Mouse (Mus musculus) cerebellum, adult 2 months (tissue): Measurements from ENCODE around the gene Wnt1. TPM values are rescaled to one million over a fixed set of nuclear protein-coding genes. Genes with fewer than 3 reads are reported as not detected.

Experiments used
- DNase-seq, 2 experiments: peaks; one replicate each; pipeline ENCODE4 v3.0.0; 2021
- H3K27ac ChIP-seq: fragments of 200-500 bp; 2 replicates; pipeline ENCODE4 v1.5.1; 2012; ENCODE audit warnings: low read length, control low read depth, inconsistent platforms; ENCODE audit not compliant: insufficient read depth
- H3K27me3 ChIP-seq: fragments of 200-500 bp; 2 replicates; pipeline ENCODE4 v1.6.1; 2012; ENCODE audit warnings: inconsistent platforms, mild to moderate bottlenecking, low read length, moderate library complexity; ENCODE audit not compliant: control insufficient read depth, insufficient read depth
- H3K4me1 ChIP-seq: fragments of 200-500 bp; 2 replicates; pipeline ENCODE4 v1.6.1; 2011; ENCODE audit warnings: low read length; ENCODE audit not compliant: control insufficient read depth, insufficient read depth
- H3K4me3 ChIP-seq: fragments of 200-500 bp; replicated peaks from 2 replicates; pipeline ENCODE3; 2011; ENCODE audit warnings: mild to moderate bottlenecking, low read depth, low read length, control low read depth; ENCODE audit not compliant: insufficient read depth
- CTCF ChIP-seq: fragments of 200-500 bp; IDR thresholded peaks from 2 replicates; pipeline ENCODE4 v1.5.1; 2011; ENCODE audit warnings: low read depth, mild to moderate bottlenecking, control low read depth, low read length, moderate library complexity, borderline replicate concordance; ENCODE audit not compliant: insufficient read depth
- POLR2A ChIP-seq: fragments of 200-500 bp; IDR thresholded peaks from 2 replicates; pipeline ENCODE4 v1.6.1; 2011; ENCODE audit warnings: low read length, control low read depth, borderline replicate concordance; ENCODE audit not compliant: insufficient read depth
- WGBS: fragments of 180-500 bp; shearing (Covaris S2); methylation state at CpG from one replicate; pipeline ENCODE4 v1.1.7; 2018; 5-methylcytosine and 5-hydroxymethylcytosine counted together
- polyA plus RNA-seq: library from polyadenylated mRNA; depleted of rRNA; stranded (reverse); fragments of >200 nt; gene quantifications from 2 replicates; pipeline ENCODE4 v1.2.3, GENCODE M21; 2012

Gene Wnt1
- polyA plus RNA-seq, 1 experiment: not detected

DNA sequence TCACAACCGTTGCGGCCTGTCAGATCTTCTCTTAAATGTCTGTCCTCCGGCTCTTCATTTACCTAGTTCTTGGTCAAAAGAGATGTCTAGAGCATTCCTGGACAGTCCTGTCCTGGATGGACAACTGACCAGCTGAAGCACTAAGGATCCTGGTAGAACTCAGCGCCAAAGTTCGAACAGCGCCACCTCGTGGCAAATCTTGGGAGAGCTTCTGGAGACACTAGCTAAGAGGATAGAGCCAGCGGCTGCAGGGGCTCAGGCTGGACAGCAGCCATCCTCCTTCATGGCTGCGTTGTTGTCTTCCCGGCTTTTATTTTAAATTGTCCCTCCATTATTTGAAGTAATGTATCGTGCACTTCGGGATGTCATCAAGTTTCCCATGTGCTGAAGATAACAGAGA, 9.7 kb downstream of the Wnt1 start:
- H3K4me3 ChIP-seq: no peak overlapping the region
- WGBS: 10% methylated on average over 12 of the region's 12 CpGs
- no peak for TF ChIP-seq POLR2A
- peak; percentile 80; the same call in 1 of the 2 replicates for TF ChIP-seq CTCF
- peaks cover 2% of the 10 kb centered on the region; the same call in 1 of the 2 replicates for H3K27me3 ChIP-seq
- no peaks in the 10 kb centered on the region; the same call in 1 of the 2 replicates for H3K4me1 ChIP-seq
- DNase-seq: peak; percentile 61 to 80
- no peak overlapping the region for H3K27ac ChIP-seq

DNA sequence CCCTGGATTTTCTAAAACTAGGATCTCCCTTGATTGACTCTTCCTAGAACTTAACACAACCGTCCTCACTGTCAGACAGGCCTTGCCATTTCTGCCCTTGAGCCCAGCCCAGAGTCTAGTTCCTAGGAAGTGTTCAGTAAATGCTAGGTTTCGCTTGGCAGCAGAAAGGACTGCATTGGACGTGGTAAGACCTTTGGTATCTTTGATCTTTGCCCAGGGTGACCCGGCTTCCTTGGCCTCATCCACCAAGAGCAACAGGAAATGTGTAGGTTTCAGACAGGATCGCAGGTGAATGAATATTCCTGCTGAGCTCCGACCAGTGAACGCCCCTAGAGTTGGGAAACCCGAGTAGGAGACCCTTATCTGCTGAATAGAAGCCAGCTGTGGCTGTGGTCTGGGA, 13.3 kb downstream of the Wnt1 start:
- peaks cover 1% of the 10 kb centered on the region for H3K4me1 ChIP-seq
- TF ChIP-seq POLR2A: no peak
- TF ChIP-seq CTCF: no peak
- peaks cover 2% of the 10 kb centered on the region; the same call in 1 of the 2 replicates for H3K27me3 ChIP-seq
- WGBS: 40% methylated on average over 8 of the region's 8 CpGs
- no peak for DNase-seq
- no peak overlapping the region for H3K4me3 ChIP-seq
- H3K27ac ChIP-seq: no peak overlapping the region

- Histone ChIP-seq H3K27me3 (peaks cover 3% of the 10 kb centered on the region; the same call in 1 of the 2 replicates), H3K4me3 (no peak overlapping the region), H3K27ac (no peak overlapping the region), H3K4me1 (peaks cover 6% of the 10 kb centered on the region; the same call in 1 of the 2 replicates)
- TF ChIP-seq CTCF: peak; percentile 77
- no peak for TF ChIP-seq POLR2A
- WGBS: under 1% methylated on average over 32 of the region's 32 CpGs
- peak; percentile 84 to 92 for DNase-seq
Measured at GRCm38 (mm10) chr15:98804054-98804453, 14.4 kb downstream of the Wnt1 start.

DNA sequence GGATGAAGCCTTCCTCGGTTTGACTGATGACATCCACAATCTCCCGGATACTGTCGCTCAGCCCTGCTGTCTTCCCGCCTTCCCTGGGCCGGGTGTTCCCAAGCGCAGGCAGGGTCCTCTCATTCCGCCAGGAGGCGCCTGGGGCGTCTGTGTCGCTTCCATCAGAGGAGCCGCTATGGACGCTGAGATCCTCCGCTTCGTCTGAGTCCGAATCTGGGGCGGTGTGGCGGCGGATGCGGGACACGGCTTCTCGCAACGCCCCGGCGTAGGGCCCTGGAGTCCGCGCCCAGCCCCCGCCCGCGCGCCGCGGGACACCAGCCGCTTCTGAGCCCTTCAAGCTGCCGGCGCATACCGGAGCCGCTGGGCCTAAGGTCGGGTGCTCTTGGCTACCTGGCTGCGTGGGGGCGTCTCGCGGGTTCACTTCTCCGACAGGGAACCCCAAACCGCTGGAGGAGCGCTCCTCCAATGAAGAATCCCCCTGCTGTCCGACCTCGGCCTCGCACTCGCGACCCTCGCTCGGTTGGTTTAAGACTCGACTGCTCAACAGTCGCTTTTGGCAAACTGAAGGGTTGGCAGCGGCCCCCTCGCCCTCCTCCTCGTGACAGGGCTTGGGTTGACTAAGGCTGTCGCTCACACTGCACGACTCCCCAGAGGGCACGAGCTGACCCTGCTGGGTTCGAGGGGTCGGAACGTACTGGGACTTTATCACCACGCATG, 15.8 kb downstream of the Wnt1 start:
- DNase-seq: peak; percentile 65 to 72
- Histone ChIP-seq H3K27me3 (peaks cover 3% of the 10 kb centered on the region; the same call in 1 of the 2 replicates), H3K4me3 (peak overlapping the region; percentile 46), H3K4me1 (peaks cover 6% of the 10 kb centered on the region; the same call in 1 of the 2 replicates), H3K27ac (no peak overlapping the region)
- 3% methylated on average over 63 of the region's 64 CpGs for WGBS
- TF ChIP-seq CTCF (peak; percentile 45; the same call in 1 of the 2 replicates), POLR2A (no peak)

DNA sequence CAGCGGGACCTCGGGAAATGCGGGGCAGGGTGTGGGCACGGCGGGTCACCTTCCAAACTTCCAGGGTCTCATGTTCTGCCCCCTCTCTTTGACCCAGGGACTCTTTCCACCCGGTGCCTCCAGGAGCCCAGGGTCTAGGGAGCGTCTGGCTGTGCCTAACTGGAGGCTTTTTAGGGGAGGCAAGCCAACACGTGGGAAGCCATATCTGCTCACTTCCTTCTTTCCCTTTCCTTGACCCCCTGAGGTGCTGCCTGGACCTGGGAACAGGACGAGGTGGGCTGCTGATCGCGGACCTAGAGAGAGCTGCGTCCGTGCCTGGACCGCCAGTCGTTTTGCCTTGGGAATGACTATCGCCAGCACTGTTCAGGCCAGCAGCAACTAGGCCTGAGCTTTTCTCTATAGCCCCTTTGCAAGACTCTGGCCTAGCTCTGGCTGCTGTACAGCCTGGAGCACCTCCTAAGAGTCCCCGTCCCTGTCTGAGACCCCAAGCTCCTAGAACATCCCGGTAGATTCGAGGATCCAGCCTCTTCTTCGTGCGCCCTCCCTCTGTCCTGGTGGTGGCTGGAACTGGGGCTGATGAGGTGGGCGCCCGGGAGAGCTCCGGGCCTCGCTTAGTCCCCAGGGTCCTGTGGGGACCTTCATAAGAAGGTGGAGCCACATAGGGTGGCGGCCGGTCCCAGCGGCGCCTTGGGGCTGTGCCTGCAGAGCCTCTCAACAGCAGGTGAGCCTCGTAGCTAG, 16.6 kb downstream of the Wnt1 start:
- H3K27me3 ChIP-seq: peaks cover 3% of the 10 kb centered on the region; the same call in 1 of the 2 replicates
- no peak overlapping the region for H3K4me3 ChIP-seq
- WGBS: 31% methylated on average over 30 of the region's 30 CpGs
- H3K4me1 ChIP-seq: peaks cover 6% of the 10 kb centered on the region; the same call in 1 of the 2 replicates
- no peak for DNase-seq
- no peak overlapping the region for H3K27ac ChIP-seq
- TF ChIP-seq CTCF: no peak
- TF ChIP-seq POLR2A: no peak

DNA sequence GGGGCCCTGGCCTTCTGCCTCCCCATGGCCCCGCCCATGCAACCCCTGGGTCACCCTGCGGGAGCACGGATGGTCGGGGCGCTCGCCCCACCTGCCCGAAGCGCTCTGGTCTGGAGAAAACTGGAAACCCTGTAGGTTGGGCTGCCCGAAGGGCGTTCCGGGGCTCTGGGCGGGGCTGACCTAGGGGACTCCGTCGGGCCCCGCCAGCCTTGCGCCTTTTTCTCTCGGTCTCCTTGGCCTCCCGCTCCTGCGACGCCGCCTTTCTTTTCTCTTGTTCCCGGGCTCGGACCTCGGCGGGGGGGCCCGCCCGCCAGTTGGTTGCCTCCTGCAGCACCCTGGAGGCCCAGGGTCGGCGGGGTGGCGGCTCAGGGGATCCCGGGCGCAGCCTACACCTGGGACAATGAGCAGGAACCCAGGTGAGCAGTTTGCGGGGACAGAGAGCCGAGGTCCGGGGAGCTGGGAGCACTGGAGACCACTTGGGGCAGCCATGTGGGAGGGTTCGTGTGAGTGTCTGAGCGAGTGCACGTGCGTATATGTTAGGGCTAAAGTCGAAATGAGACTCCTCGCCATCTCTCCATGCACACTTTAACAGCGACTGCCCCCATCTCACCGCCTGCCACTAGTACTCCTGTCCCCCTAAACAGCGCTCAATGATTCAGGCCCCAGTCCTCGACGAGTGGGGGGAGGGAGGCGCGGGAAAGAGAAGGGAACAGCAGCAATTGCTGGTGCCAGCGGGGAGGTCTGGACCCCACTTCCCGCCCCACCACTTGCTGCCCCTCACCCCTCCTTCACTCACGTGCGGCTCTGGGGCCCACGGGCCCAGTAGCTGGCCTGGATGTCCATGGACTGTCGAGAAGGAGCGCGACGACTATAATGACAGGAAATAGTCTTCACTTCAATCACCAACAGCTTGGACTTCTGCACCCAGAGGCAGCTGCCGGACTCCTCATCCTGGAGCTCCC, 17.4 kb downstream of the Wnt1 start:
- DNase-seq: no peak
- H3K27me3 ChIP-seq: peaks cover 3% of the 10 kb centered on the region; the same call in 1 of the 2 replicates
- 3% methylated on average over 58 of the region's 58 CpGs for whole genome bisulfite sequencing
- peaks cover 6% of the 10 kb centered on the region; the same call in 1 of the 2 replicates for H3K4me1 ChIP-seq
- H3K27ac ChIP-seq: no peak overlapping the region
- TF ChIP-seq POLR2A (no peak), CTCF (no peak)
- H3K4me3 ChIP-seq: no peak overlapping the region
